Mouse (Mus musculus) limb, embryonic 14.5 days (tissue): ENCODE measurements at regions not wholly inside any gene's neighbourhood (a gene's known extent, or its start where the extent isn't known, plus 50 kb on each side); places are given as distances from the start of the nearest gene placed in this dataset.
A peak's percentile ranks its signal among the peaks of the same experiment; 100 is the strongest.

Experiments used
- ATAC-seq: fragments of 200-750 bp; cut with Nextera tagmentation; 2 replicates; pipeline ENCODE4 v1.8.0; 2017; ENCODE audit warnings: low read depth, moderate number of reproducible peaks, moderate TSS enrichment; ENCODE audit not compliant: low FRiP score
- DNase-seq: peaks from one replicate; pipeline ENCODE4 v3.0.0-alpha.2; 2015; ENCODE audit warnings: low spot score
- H3K27ac ChIP-seq: fragments of 300-500 bp; sonication (generic); replicated peaks from 2 replicates; pipeline ENCODE4 v1.5.1; 2014; ENCODE audit warnings: low read depth, mild to moderate bottlenecking, low read length, moderate library complexity, mixed read lengths
- H3K27me3 ChIP-seq: fragments of 300-500 bp; sonication (generic); 2 replicates; pipeline ENCODE4 v1.6.1; 2014; ENCODE audit warnings: low read length, mixed read lengths; ENCODE audit not compliant: control insufficient read depth, insufficient read depth
- H3K36me3 ChIP-seq: fragments of 300-500 bp; sonication (generic); 2 replicates; pipeline ENCODE4 v1.6.1; 2014; ENCODE audit warnings: mild to moderate bottlenecking, low read length, moderate library complexity, mixed read lengths; ENCODE audit not compliant: control insufficient read depth, insufficient read depth
- H3K4me1 ChIP-seq: fragments of 300-500 bp; sonication (generic); 2 replicates; pipeline ENCODE4 v1.6.1; 2014; ENCODE audit warnings: antibody characterized with exemption, low read length, mixed read lengths; ENCODE audit not compliant: control insufficient read depth, insufficient read depth
- H3K4me2 ChIP-seq: fragments of 300-500 bp; sonication (generic); replicated peaks from 2 replicates; pipeline ENCODE4 v1.6.1; 2014; ENCODE audit warnings: low read depth, mild to moderate bottlenecking, low read length, moderate library complexity; ENCODE audit not compliant: severe bottlenecking
- H3K4me3 ChIP-seq: fragments of 300-500 bp; sonication (generic); replicated peaks from 2 replicates; pipeline ENCODE4 v1.5.1; 2014; ENCODE audit warnings: low read length
- H3K9ac ChIP-seq: fragments of 300-500 bp; sonication (generic); 2 replicates; pipeline ENCODE4 v1.6.1; 2014; ENCODE audit warnings: mild to moderate bottlenecking, low read depth, low read length, moderate library complexity; ENCODE audit not compliant: severe bottlenecking
- H3K9me3 ChIP-seq: fragments of 300-500 bp; sonication (generic); 2 replicates; pipeline ENCODE4 v1.6.1; 2016; ENCODE audit warnings: low read length; ENCODE audit not compliant: control insufficient read depth
- POLR2A ChIP-seq: fragments of 200-500 bp; IDR thresholded peaks from 2 replicates; pipeline ENCODE4 v1.8.0; 2012; ENCODE audit warnings: inconsistent platforms, mild to moderate bottlenecking, moderate library complexity, borderline replicate concordance; ENCODE audit not compliant: insufficient read depth, insufficient read length; ENCODE audit errors: extremely low read depth
- WGBS: fragments of 180-500 bp; shearing (Covaris S2); extraction: QIAGEN DNeasy Blood & Tissue Kit; methylation state at CpG from one replicate; pipeline ENCODE4 v1.1.7; 2014; 5-methylcytosine and 5-hydroxymethylcytosine counted together

GRCm38 (mm10) chr3:66683589-66684286 is 297.5 kb upstream of the Rsrc1 start:
- Histone ChIP-seq H3K27ac (no peak overlapping the region), H3K4me1 (no peaks in the 10 kb centered on the region; the same call in 1 of the 2 replicates), H3K4me3 (no peak overlapping the region), H3K9me3 (no peaks in the 10 kb centered on the region), H3K9ac (no peak overlapping the region), H3K36me3 (no peaks in the 10 kb centered on the region), H3K4me2 (no peak overlapping the region), H3K27me3 (no peaks in the 10 kb centered on the region)
- DNase-seq, result peak; percentile 49
- no peak for TF ChIP-seq POLR2A
- 47% methylated on average over 8 of the region's 8 CpGs for whole genome bisulfite sequencing
- ATAC-seq, result no peak

- Histone ChIP-seq H3K4me3 (no peak overlapping the region), H3K4me2 (no peak overlapping the region), H3K36me3 (no peaks in the 10 kb centered on the region), H3K9me3 (no peaks in the 10 kb centered on the region), H3K9ac (no peak overlapping the region), H3K27ac (no peak overlapping the region), H3K4me1 (no peaks in the 10 kb centered on the region; the same call in 1 of the 2 replicates), H3K27me3 (no peaks in the 10 kb centered on the region)
- ATAC-seq (no peak), DNase-seq (no peak)
- 69% methylated on average over 5 of the region's 5 CpGs for WGBS
- no peak for TF ChIP-seq POLR2A
These were observed 296.8 kb upstream of the Rsrc1 start for GRCm38 (mm10) chr3:66684287-66684903.

GRCm38 (mm10) chr3:66685136-66685535 is 296.1 kb upstream of the Rsrc1 start:
- Histone ChIP-seq H3K4me2 (no peak overlapping the region), H3K27ac (no peak overlapping the region), H3K36me3 (no peaks in the 10 kb centered on the region), H3K4me3 (no peak overlapping the region), H3K9me3 (no peaks in the 10 kb centered on the region), H3K27me3 (no peaks in the 10 kb centered on the region), H3K4me1 (no peaks in the 10 kb centered on the region; the same call in 1 of the 2 replicates), H3K9ac (no peak overlapping the region)
- ATAC-seq, result no peak
- DNase-seq, result no peak
- WGBS, result 45% methylated on average over 12 of the region's 12 CpGs
- TF ChIP-seq POLR2A, result no peak

- Histone ChIP-seq H3K4me1 (no peaks in the 10 kb centered on the region; the same call in 1 of the 2 replicates), H3K27ac (no peak overlapping the region), H3K36me3 (no peaks in the 10 kb centered on the region), H3K9me3 (no peaks in the 10 kb centered on the region), H3K27me3 (no peaks in the 10 kb centered on the region), H3K9ac (no peak overlapping the region), H3K4me2 (no peak overlapping the region), H3K4me3 (no peak overlapping the region)
- WGBS, result 90% methylated on average over 1 of the region's 1 CpGs
- TF ChIP-seq POLR2A, result no peak
- ATAC-seq (no peak), DNase-seq (no peak)
These were observed 294.1 kb upstream of the Rsrc1 start for GRCm38 (mm10) chr3:66687126-66687525.

GRCm38 (mm10) chr3:66690906-66691522 is 290.2 kb upstream of the Rsrc1 start:
- no peak for TF ChIP-seq POLR2A
- DNase-seq (peak; percentile 22), ATAC-seq (no peak)
- H3K4me3 ChIP-seq, result no peak overlapping the region
- no peaks in the 10 kb centered on the region for H3K4me1 ChIP-seq
- H3K9ac ChIP-seq, result no peak overlapping the region
- WGBS, result 74% methylated on average over 10 of the region's 10 CpGs
- no peaks in the 10 kb centered on the region for H3K9me3 ChIP-seq
- no peaks in the 10 kb centered on the region for H3K27me3 ChIP-seq
- no peaks in the 10 kb centered on the region for H3K36me3 ChIP-seq
- no peak overlapping the region for H3K4me2 ChIP-seq
- no peak overlapping the region for H3K27ac ChIP-seq
